Mouse (Mus musculus) small intestine, adult 2 months (tissue): Measurements from ENCODE around the gene Dapl1. TPM values are rescaled to one million over a fixed set of nuclear protein-coding genes. Genes with fewer than 3 reads are reported as not detected.

Experiments used
- H3K27ac ChIP-seq: fragments of 200-500 bp; 2 replicates; pipeline ENCODE4 v1.5.1; 2012; ENCODE audit warnings: low read depth, low read length, control low read depth, inconsistent platforms; ENCODE audit not compliant: insufficient read depth
- H3K27me3 ChIP-seq: fragments of 200-500 bp; 2 replicates; pipeline ENCODE4 v1.6.1; 2012; ENCODE audit warnings: mild to moderate bottlenecking, moderate library complexity, low read length, inconsistent platforms; ENCODE audit not compliant: control insufficient read depth, insufficient read depth
- H3K36me3 ChIP-seq: fragments of 200-500 bp; 2 replicates; pipeline ENCODE4 v1.6.1; 2012; ENCODE audit warnings: mild to moderate bottlenecking, low read length, control low read depth, inconsistent platforms; ENCODE audit not compliant: control insufficient read depth, insufficient read depth
- H3K4me1 ChIP-seq: fragments of 200-500 bp; 2 replicates; pipeline ENCODE4 v1.6.1; 2012; ENCODE audit warnings: low read length, inconsistent platforms, mixed read lengths; ENCODE audit not compliant: control insufficient read depth, insufficient read depth, insufficient read length
- H3K4me3 ChIP-seq: fragments of 200-500 bp; 2 replicates; pipeline ENCODE4 v1.5.1; 2012; ENCODE audit warnings: low read depth, mild to moderate bottlenecking, control low read depth, inconsistent platforms, low read length, moderate library complexity
- CTCF ChIP-seq: fragments of 200-500 bp; IDR thresholded peaks from 2 replicates; pipeline ENCODE4 v1.5.1; 2012; ENCODE audit warnings: low read depth, mild to moderate bottlenecking, control low read depth, inconsistent platforms, low read length, moderate library complexity, mixed read lengths; ENCODE audit not compliant: insufficient replicate concordance, insufficient read length; ENCODE audit errors: extremely low read depth
- POLR2A ChIP-seq: fragments of 200-500 bp; IDR thresholded peaks from 2 replicates; pipeline ENCODE4 v1.6.1; 2012; ENCODE audit warnings: low read depth, mild to moderate bottlenecking, control low read depth, inconsistent platforms, low read length, moderate library complexity
- WGBS: fragments of 180-500 bp; shearing (Covaris S2); methylation state at CpG from one replicate; pipeline ENCODE4 v1.1.7; 2018; 5-methylcytosine and 5-hydroxymethylcytosine counted together
- polyA plus RNA-seq: library from polyadenylated mRNA; depleted of rRNA; stranded (reverse); fragments of >200 nt; gene quantifications from 2 replicates; pipeline ENCODE4 v1.2.3, GENCODE M21; 2012

Dapl1 gene
- polyA plus RNA-seq, 1 experiment, result not detected

DNA sequence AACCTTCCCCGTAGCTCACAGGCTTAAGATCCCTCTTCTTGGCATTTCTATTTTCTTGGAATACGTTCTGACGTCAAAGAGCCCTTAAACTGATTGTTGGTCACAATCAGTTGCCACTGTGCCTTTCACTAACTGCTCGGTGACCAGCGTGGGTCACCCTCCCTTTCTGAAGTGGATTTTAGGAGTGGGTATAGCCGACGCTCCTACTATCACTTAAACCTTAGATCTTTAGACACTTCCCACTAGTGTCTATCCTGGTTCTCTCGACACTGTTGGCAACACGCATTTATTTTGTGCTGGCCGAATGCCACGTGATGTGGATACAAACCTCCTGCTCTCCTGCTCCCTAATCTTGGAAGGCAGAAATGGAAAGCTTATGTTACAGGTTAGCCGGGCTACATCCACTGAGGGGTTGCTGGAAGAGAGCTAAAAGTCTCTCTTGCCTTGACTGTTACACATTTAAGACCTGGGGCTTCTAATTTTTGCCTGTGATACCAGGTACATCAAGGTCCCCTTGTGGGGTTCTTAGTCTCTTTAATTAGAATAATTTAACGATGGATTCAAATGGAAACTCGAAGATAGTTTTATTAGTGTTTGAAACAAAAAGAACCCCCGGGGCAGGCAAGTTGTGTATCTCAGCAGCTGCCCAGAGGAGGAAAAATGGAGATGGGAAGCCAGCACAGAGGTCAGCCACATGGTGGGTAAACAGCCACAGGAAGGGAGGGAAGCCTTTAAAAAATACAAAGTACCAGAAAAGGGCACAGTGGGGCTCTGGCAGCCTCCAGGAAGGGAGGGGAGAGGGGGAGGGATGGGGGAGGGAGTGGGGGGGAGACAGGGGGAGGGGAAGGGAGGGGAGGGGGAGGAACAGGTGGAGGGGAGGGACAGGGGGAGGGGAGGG, 13.2 kb upstream of the Dapl1 start:
- Histone ChIP-seq H3K27me3 (no peaks in the 10 kb centered on the region), H3K27ac (no peak overlapping the region)

DNA sequence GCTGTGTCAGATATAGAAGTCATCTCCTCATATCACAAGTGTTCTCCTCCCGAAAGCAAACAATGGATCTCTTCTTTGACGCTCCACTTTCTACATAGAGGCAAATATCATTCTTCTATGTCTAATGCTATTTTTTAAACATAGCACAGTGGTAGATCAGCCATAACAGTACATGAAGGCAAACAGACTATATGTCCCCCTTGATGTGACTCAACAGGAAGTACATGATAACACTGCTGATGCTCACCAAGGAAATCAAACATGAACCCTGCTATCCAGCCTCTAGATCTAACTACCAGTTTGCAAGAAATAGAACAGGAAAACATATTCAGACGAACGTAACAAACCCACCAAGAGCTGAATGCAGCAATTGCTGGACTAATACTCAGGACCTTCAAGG, 10.1 kb upstream of the Dapl1 start:
- 75% methylated on average over 4 of the region's 4 CpGs for WGBS
- Histone ChIP-seq H3K27me3 (no peaks in the 10 kb centered on the region), H3K27ac (no peak overlapping the region), H3K4me3 (no peak overlapping the region), H3K36me3 (no peaks in the 10 kb centered on the region), H3K4me1 (no peaks in the 10 kb centered on the region)
- no peak for TF ChIP-seq CTCF
- no peak for TF ChIP-seq POLR2A

More for the DNA sequence above, 13.2 kb upstream of the Dapl1 start:
- Histone ChIP-seq H3K36me3 (no peaks in the 10 kb centered on the region), H3K4me3 (no peak overlapping the region), H3K4me1 (no peaks in the 10 kb centered on the region)
- no peak for TF ChIP-seq CTCF
- no peak for TF ChIP-seq POLR2A
- 65% methylated on average over 15 of the region's 15 CpGs for WGBS

DNA sequence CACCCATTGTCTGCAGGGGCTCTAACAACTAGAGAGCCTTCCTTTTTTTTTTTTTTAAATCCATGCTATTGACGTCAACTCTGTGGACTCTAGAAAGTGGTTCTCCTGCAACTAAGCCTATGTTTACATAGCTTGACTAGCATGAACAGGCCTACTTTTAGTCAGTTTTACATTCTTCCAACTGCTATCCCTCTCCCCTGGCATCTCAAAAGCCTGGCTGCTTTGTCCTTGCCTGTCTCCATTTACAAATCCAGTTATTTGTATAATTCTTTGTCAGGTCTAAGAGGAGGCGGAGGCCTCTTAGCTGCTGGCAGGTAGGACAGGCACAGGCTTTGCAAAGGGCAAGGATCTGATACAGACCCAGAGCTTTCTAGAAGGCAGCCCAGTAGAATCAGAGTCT, 627 bp downstream of the Dapl1 start:
- TF ChIP-seq POLR2A (no peak), CTCF (no peak)
- no peaks in the 10 kb centered on the region for H3K27me3 ChIP-seq
- H3K4me3 ChIP-seq, result no peak overlapping the region
- no peaks in the 10 kb centered on the region for H3K36me3 ChIP-seq
- peaks cover 2% of the 10 kb centered on the region; the same call in 1 of the 2 replicates for H3K4me1 ChIP-seq
- H3K27ac ChIP-seq, result no peak overlapping the region
- WGBS, result 73% methylated on average over 2 of the region's 2 CpGs

DNA sequence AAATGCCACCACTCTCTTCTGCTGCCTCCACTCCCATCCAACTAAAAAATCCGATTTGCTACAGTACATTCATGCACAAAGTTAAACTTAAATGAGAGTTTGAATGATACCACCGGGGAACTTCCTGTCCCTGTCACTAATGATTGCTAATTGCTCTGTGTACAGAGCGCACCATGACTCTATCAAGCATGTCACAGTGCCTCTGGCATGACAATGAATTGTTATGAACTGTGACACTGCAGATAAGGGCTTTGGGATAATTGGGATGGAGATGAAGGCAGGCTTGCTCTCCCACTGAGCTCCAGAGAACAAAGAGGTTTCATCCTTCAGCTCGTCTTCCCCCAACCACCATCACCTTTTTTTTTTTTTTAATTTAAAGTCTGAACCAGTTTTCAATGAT, 1.2 kb downstream of the Dapl1 start:
- H3K27ac ChIP-seq, result no peak overlapping the region
- no peak overlapping the region for H3K4me3 ChIP-seq
- TF ChIP-seq CTCF (no peak), POLR2A (no peak)
- H3K27me3 ChIP-seq, result no peaks in the 10 kb centered on the region
- peaks cover 2% of the 10 kb centered on the region; the same call in 1 of the 2 replicates for H3K4me1 ChIP-seq
- H3K36me3 ChIP-seq, result no peaks in the 10 kb centered on the region
- WGBS, result 65% methylated on average over 4 of the region's 4 CpGs

DNA sequence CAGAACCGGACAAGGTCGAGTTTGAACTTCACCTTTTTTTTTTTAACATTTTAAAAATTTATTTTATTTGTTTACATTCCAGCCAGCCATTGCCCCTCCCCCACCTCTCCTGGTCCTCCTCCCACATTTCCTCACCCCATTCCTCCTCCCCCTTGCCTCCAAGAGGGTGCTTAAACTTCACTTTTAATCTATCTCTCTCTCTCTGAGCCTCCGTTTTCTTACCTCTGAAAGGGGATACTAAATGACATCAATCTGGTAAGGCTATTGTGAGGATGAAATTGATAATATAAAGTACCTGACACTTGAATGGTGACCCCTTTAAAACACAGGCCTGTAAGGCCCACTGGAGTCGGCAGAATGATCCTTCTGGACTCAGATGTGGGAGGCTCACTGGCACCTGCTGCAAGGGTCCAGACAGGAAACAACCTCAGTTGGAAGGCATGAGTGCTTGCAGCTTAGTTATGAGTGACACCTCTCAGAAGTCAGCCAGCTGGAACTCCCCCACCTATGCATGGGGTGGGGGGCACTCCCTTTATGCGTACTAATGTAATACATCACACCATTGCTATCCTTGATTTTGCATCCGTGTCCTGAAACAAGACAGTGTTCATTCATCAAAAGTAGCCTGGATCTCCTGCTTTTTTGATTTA, 1.9 kb downstream of the Dapl1 start:
- TF ChIP-seq POLR2A, result no peak
- WGBS, result 77% methylated on average over 6 of the region's 6 CpGs
- no peaks in the 10 kb centered on the region for H3K36me3 ChIP-seq
- H3K27ac ChIP-seq, result no peak overlapping the region
- H3K4me3 ChIP-seq, result no peak overlapping the region
- no peaks in the 10 kb centered on the region for H3K27me3 ChIP-seq
- H3K4me1 ChIP-seq, result peaks cover 2% of the 10 kb centered on the region; the same call in 1 of the 2 replicates

DNA sequence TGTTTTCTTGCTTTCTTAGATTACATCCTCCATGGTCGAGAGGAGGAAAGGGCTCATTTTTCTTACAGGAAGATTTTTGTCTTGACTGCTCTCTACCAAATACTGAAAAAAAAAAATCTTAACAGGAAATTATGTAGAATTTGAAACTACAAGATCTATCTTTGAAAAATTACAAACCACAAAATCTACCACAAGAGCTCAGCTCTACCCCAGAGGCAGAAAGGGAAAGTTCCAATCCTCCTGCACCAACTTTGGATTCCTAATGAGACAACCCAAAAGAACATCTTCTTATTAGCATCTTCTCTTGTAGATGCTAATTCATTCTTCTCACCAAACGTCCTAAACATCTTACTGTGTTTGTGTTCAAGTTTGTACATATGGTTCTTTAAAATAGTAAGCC, 3.8 kb downstream of the Dapl1 start:
- 52% methylated on average over 2 of the region's 2 CpGs for WGBS
- Histone ChIP-seq H3K27ac (no peak overlapping the region), H3K27me3 (no peaks in the 10 kb centered on the region), H3K36me3 (no peaks in the 10 kb centered on the region), H3K4me3 (no peak overlapping the region), H3K4me1 (no peaks in the 10 kb centered on the region)
- TF ChIP-seq CTCF, result no peak

DNA sequence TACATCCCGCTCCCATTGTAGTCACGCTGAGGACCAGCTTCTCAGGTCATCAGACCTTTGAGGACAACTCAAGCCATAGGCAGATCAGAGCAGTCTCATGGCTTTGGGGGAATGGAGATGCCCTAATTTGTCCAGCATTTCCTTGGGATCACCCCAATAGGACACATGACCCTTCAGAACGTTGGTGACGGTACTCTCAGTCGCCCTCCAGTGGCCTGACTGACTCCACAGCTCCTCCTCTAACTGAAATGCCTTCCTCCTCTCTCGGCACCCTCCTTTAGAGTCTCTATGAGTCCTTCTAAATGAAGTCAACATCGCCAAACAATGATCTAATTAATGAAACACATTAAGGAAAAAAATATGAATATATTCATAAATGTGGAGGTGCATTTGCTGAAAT, 5.9 kb downstream of the Dapl1 start:
- Histone ChIP-seq H3K4me1 (no peaks in the 10 kb centered on the region), H3K27me3 (no peaks in the 10 kb centered on the region), H3K27ac (no peak overlapping the region), H3K4me3 (no peak overlapping the region), H3K36me3 (no peaks in the 10 kb centered on the region)
- 70% methylated on average over 7 of the region's 7 CpGs for WGBS
- TF ChIP-seq CTCF, result 0 out of 2 replicates have a peak, but pooled peaks have one; percentile 21
- TF ChIP-seq POLR2A, result no peak
